Mouse (Mus musculus) MEL-GATA-1-ER (cell line): ENCODE data around the gene Coq9.

Experiments used
- DNase-seq: peaks from one replicate; pipeline ENCODE4 v3.0.0-alpha.2; 2012; ENCODE audit warnings: low read depth; ENCODE audit errors: extremely low read depth

Coq9 gene

GRCm38 (mm10) chr8:94870003-94870402, 31.9 kb downstream of the Coq9 start:
- DNase-seq, result no peak

- DNase-seq, result no peak
Measured at GRCm38 (mm10) chr8:94870474-94871107, 32.5 kb downstream of the Coq9 start.

DNA sequence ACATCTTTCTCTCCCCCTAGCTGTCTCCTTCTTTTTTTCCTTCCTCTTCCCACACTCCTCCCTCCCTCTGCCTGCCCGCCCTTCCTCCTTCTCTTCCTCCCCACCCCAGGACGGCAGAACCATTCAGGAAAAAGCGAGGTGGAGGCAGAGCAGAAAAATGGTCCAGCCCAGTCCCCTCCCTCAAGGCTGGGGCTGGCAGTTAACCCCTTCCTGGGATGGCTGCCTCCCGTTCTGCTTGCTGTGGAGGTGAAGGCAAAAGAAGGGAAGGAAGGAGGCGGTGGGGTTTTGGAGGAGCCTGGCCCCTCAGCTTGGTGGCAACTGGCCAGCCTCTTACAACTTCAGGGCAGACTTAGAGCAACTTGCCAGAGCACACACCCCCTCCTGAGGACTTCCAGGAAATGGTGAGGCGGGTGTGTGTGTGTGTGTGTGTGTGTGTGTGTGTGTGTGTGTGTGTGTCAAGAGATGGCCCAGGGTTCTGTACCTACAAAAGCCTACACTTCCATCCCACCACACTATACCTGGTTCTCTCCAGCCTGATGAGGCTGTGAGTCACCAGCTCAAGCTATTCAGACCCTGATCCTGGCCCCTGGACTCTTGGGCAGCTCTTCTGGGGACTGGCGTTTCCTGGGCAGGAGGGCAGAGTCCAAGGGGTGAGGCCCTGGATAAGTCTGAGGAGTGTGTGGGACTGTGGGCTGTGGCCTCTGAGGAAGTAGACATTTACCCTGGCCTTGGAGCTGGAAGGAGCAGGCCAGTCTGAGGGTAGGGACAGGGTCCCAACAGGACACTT, 33.2 kb downstream of the Coq9 start:
- peak; percentile 48 for DNase-seq

DNA sequence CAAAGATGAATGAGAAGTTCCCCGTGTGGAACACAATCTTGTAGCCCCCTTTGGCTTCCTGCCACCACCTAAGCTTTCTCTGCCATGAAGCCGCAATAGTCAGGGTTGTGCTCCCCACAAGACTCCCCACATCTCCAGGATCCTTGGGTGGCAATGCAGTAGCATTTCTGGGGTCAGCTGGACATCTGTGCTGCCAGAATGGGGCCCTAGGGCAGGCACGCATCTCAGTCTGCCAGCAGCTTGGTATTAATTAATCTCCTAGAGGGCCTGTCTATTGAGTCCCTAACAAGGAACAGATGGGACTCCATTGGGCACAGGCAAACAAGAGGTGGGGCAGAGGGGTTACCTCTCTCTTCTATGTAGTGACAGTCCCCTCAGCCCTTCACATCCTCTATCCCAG, 34.0 kb downstream of the Coq9 start:
- DNase-seq, result no peak

DNA sequence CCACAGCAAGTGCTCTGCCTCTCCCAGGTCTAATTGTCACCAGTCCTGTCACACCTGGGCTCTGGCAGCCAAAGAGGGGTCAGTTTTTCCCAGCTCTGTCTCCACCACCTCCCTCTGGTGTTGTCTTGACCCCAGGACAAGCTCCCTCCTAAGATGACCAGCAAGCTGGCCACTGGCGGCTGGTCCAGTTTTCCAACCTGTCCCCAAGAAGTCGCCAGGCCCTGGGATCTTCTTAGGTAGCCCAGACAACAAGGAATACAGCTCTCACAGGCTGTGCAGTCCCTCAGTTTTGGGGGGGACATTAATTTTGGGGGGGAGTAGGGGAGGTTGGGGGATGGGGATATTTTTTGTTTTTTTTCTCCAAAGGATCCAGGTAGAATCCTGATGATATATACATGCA, 34.5 kb downstream of the Coq9 start:
- DNase-seq, result no peak

- DNase-seq, result peak; percentile 50
Measured at GRCm38 (mm10) chr8:94874358-94874757, 36.2 kb downstream of the Coq9 start.

- DNase-seq, result no peak
Measured at GRCm38 (mm10) chr8:94875096-94875870, 37.2 kb downstream of the Coq9 start.

- DNase-seq, result no peak
Measured at GRCm38 (mm10) chr8:94875871-94876150, 37.7 kb downstream of the Coq9 start.

- peak; percentile 71 for DNase-seq
Measured at GRCm38 (mm10) chr8:94876197-94876730, 38.1 kb downstream of the Coq9 start, which contains the start of gene Dok4. Gene Dok4 (minus strand): TSS chr8:94876330.

DNA sequence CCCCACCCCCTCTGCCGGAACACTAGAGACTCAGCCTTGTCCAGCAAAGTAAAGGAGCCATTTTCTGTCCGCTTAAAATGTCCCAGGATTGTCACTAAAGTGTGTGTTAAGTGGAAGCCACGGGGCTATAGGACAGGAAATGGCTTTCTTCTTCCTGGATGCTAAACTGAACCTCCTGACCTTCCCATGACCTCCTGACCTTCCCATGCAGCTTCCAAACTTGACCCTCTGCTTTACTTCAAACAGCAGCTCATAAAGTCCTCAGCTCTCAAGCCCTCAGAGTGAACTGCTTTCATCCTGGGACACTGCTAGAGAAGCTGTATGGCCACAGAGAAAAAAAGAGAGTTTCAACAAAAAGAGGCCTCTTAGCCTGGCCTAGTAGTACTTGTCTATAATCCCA, 38.7 kb downstream of the Coq9 start:
- DNase-seq, result no peak

- no peak for DNase-seq
Measured at GRCm38 (mm10) chr8:94880742-94881141, 42.6 kb downstream of the Coq9 start.

- DNase-seq, result no peak
Measured at GRCm38 (mm10) chr8:94888383-94889036, 50.4 kb downstream of the Coq9 start.

- no peak for DNase-seq
Measured at GRCm38 (mm10) chr8:94892917-94893316, 54.8 kb downstream of the Coq9 start.

- DNase-seq, result no peak
Measured at GRCm38 (mm10) chr8:94899262-94899661, 61.1 kb downstream of the Coq9 start.

GRCm38 (mm10) chr8:94900617-94901016, 62.5 kb downstream of the Coq9 start:
- DNase-seq, result no peak

DNA sequence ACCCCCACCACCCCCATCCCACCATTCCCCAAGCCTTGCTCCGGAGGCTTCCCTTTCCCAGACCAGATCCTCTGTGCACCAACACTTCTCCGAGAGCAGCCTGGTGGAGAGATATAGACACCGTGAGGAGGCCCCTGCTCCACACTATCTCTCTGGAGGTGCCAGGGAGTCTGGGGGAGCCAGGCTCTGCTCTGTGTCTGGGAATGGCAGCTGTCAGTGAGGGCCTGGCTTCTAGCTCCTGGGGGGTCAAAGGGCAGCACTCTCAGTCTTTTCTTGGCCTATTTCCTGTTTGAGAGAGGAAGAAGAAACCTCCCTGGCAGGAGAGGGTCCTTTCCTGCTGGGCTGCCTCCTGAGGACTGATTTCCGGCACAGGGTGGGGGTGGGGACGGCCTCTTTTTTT, 62.9 kb downstream of the Coq9 start:
- DNase-seq, result no peak

GRCm38 (mm10) chr8:94903709-94904108, 65.6 kb downstream of the Coq9 start:
- no peak for DNase-seq
